26 mouse cellular contexts compared by ENCODE assay signal in the genomic region with DNA sequence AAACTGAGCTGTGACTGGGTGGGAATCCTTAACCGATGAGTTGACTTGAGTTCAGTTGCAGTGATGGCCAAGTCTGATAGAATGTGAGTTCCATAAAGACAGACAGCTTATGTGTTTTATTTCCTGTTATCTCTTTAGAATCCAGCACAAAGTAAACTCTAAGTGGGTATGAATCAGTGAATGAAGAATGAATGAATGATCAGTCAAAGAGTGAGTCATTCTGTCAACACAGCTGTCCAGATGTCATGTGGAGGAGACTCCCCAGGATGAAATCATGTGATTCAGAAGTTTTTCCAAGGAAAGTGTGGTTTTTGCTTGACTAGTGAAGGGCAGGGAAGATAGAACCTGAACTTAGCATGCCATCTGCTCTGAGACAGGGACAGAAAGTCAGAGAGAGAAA.
"Had no signal": no experiment of that assay in that cellular context is flagged by ENCODE, and none has a peak within 500 bp of the region (broad histone marks: within the 10 kb centered on the region; RNA-seq: fewer than 3 reads in every experiment).

No protein-coding gene starts in this region.

- H3K9ac ChIP-seq: heart, embryonic 12.5 days; hindbrain, embryonic 12.5 days; hindbrain, embryonic 15.5 days; kidney, embryonic 15.5 days; limb, embryonic 13.5 days; limb, embryonic 15.5 days; liver, embryonic 12.5 days; liver, embryonic 14.5 days had no signal

- H3K4me3 ChIP-seq: heart, embryonic 10.5 days; heart, embryonic 12.5 days; hindbrain, embryonic 10.5 days; hindbrain, embryonic 12.5 days; hindbrain, embryonic 15.5 days; kidney, embryonic 15.5 days; limb, embryonic 13.5 days; limb, embryonic 15.5 days; liver, embryonic 12.5 days had no signal

- H3K36me3 ChIP-seq: heart, embryonic 10.5 days; heart, embryonic 12.5 days; hindbrain, embryonic 10.5 days; hindbrain, embryonic 12.5 days; hindbrain, embryonic 15.5 days; kidney, embryonic 15.5 days; limb, embryonic 13.5 days; limb, embryonic 15.5 days; liver, embryonic 12.5 days had no signal

- H3K4me2 ChIP-seq: heart, embryonic 12.5 days; hindbrain, embryonic 12.5 days; hindbrain, embryonic 15.5 days; kidney, embryonic 15.5 days; limb, embryonic 13.5 days; limb, embryonic 15.5 days; liver, embryonic 12.5 days had no signal

- H3K9me3 ChIP-seq: heart, embryonic 10.5 days; heart, embryonic 12.5 days; hindbrain, embryonic 10.5 days; hindbrain, embryonic 12.5 days; hindbrain, embryonic 15.5 days; kidney, embryonic 15.5 days; limb, embryonic 13.5 days; limb, embryonic 15.5 days; liver, embryonic 12.5 days had no signal

- DNase-seq: gastrocnemius, postnatal 14 days; gastrocnemius, postnatal 36 days; heart, adult 11 months; heart, postnatal 10 days; heart, postnatal 4 days; kidney, adult 11 months; kidney, adult 2 months; kidney, adult 9 months; kidney, postnatal 14 days; kidney, postnatal 36 days; layer of hippocampus, adult 9-11 months; layer of hippocampus, postnatal 36 days; left cerebral cortex, postnatal 4 days had no signal

- ATAC-seq: hindbrain, postnatal 0 days; intestine, embryonic 16.5 days; liver, embryonic 12.5 days had no signal

- H3K27me3 ChIP-seq: heart, embryonic 12.5 days; hindbrain, embryonic 12.5 days; hindbrain, embryonic 15.5 days; kidney, embryonic 15.5 days; limb, embryonic 13.5 days; limb, embryonic 15.5 days; liver, embryonic 12.5 days had no signal

- H3K27ac ChIP-seq: heart, embryonic 10.5 days; hindbrain, embryonic 10.5 days; hindbrain, embryonic 12.5 days; hindbrain, embryonic 15.5 days; hindbrain, postnatal 0 days; kidney, embryonic 15.5 days; kidney, postnatal 0 days; limb, embryonic 13.5 days; limb, embryonic 15.5 days; liver, embryonic 12.5 days; liver, embryonic 14.5 days had no signal

- H3K4me1 ChIP-seq: heart, embryonic 10.5 days; heart, embryonic 12.5 days; hindbrain, embryonic 10.5 days; hindbrain, embryonic 12.5 days; hindbrain, embryonic 15.5 days; kidney, embryonic 15.5 days; limb, embryonic 15.5 days; liver, embryonic 12.5 days had no signal
